8 mouse cellular contexts compared by ENCODE assay signal in genomic region chr13:23575864-23576313, GRCm38 (mm10). TPM values are rescaled to one million over a fixed set of nuclear protein-coding genes. Genes with fewer than 3 reads are reported as not detected.
A peak's percentile ranks its signal among the peaks of the same experiment; 100 is the strongest.
DNase-seq lines count a peak whose midpoint lies in the region; ATAC-seq lines count a peak whose summit lies in the region.
"Not testable (repeated sequence)": the region's sequence is repeated elsewhere in the genome, so short reads cannot be mapped to it uniquely, and the experiment has no call there.

No protein-coding gene starts in this region.

- H3K36me3 ChIP-seq in ES-E14 (ENCODE audit: control insufficient read depth, insufficient read depth, low read length, poor library complexity, severe bottlenecking); embryonic facial prominence, embryonic 12.5 days; hindbrain, embryonic 16.5 days (ENCODE audit: control insufficient read depth, insufficient read depth, low read length); limb, embryonic 12.5 days; lung, embryonic 16.5 days (ENCODE audit: control insufficient read depth, insufficient read depth, low read length); neural tube, embryonic 13.5 days: not testable (repeated sequence)

- WGBS in embryonic facial prominence, embryonic 12.5 days, result 0% methylated on average over 8 of the region's 40 CpGs
- 1% methylated on average over 8 of the region's 40 CpGs for WGBS in hindbrain, embryonic 16.5 days
- WGBS in limb, embryonic 12.5 days, result under 1% methylated on average over 12 of the region's 40 CpGs
- 1% methylated on average over 8 of the region's 40 CpGs for WGBS in lung, embryonic 16.5 days
- WGBS in neural tube, embryonic 13.5 days, result under 1% methylated on average over 14 of the region's 40 CpGs

- H3K4me1 ChIP-seq in ES-E14 (ENCODE audit: control insufficient read depth in 2 of 2, insufficient read depth in 2 of 2, low read length in 2 of 2, poor library complexity in 1 of 2); lung, embryonic 16.5 days (replicated peaks; ENCODE audit: control insufficient read depth, insufficient read depth, low read length): not testable (repeated sequence)
- peaks cover 15% of the 10 kb centered on the region; the same call in 1 of the 2 replicates for H3K4me1 ChIP-seq in embryonic facial prominence, embryonic 12.5 days
- H3K4me1 ChIP-seq in hindbrain, embryonic 16.5 days (ENCODE audit: control insufficient read depth, insufficient read depth, low read depth, low read length), result peaks cover 21% of the 10 kb centered on the region
- peaks cover 14% of the 10 kb centered on the region for H3K4me1 ChIP-seq in limb, embryonic 12.5 days (replicated peaks)
- H3K4me1 ChIP-seq in neural tube, embryonic 13.5 days (replicated peaks), result peaks cover 39% of the 10 kb centered on the region

- in situ Hi-C loops in ES-E14 (cut with MboI; ENCODE audit: low sequenced_read_pairs in 2 of 2, unreplicated experiment in 2 of 2), result not testable (repeated sequence)

- peak overlapping the region; percentile 75 for H3K4me2 ChIP-seq in embryonic facial prominence, embryonic 12.5 days (replicated peaks)
- H3K4me2 ChIP-seq in hindbrain, embryonic 16.5 days (ENCODE audit: low read length), result peak overlapping the region; percentile 71
- H3K4me2 ChIP-seq in limb, embryonic 12.5 days, result peak overlapping the region; percentile 73
- peak overlapping the region; percentile 72 for H3K4me2 ChIP-seq in lung, embryonic 16.5 days (ENCODE audit: low read depth, low read length)
- peak overlapping the region; percentile 81 for H3K4me2 ChIP-seq in neural tube, embryonic 13.5 days

- peak overlapping the region; percentile 81 for H3K9ac ChIP-seq in ES-E14 (ENCODE audit: insufficient read depth, low read depth, low read length, poor library complexity, severe bottlenecking)
- H3K9ac ChIP-seq in embryonic facial prominence, embryonic 12.5 days, result peak overlapping the region; percentile 60
- peak overlapping the region; percentile 59 for H3K9ac ChIP-seq in hindbrain, embryonic 16.5 days (ENCODE audit: low read depth, low read length)
- H3K9ac ChIP-seq in limb, embryonic 12.5 days (replicated peaks), result peak overlapping the region; percentile 80
- peak overlapping the region; percentile 75 for H3K9ac ChIP-seq in lung, embryonic 16.5 days (ENCODE audit: low read length)
- H3K9ac ChIP-seq in neural tube, embryonic 13.5 days, result peak overlapping the region; percentile 78

- H3K27me3 ChIP-seq in embryonic facial prominence, embryonic 12.5 days; hindbrain, embryonic 16.5 days (replicated peaks; ENCODE audit: control insufficient read depth, insufficient read depth, low read length); limb, embryonic 12.5 days; lung, embryonic 16.5 days (ENCODE audit: control insufficient read depth, insufficient read depth, low read depth, low read length); neural tube, embryonic 13.5 days: not testable (repeated sequence)

- peak overlapping the region; percentile 80 for H3K27ac ChIP-seq in ES-E14 (ENCODE audit: insufficient read depth, low read depth, low read length, poor library complexity, severe bottlenecking)
- peak overlapping the region; percentile 89 for H3K27ac ChIP-seq in embryonic facial prominence, embryonic 12.5 days
- H3K27ac ChIP-seq in hindbrain, embryonic 16.5 days (ENCODE audit: low read depth, low read length), result peak overlapping the region; percentile 71
- peak overlapping the region; percentile 94 for H3K27ac ChIP-seq in limb, embryonic 12.5 days
- peak overlapping the region; percentile 80 for H3K27ac ChIP-seq in lung, embryonic 16.5 days (ENCODE audit: low read length)
- H3K27ac ChIP-seq in neural tube, embryonic 13.5 days (replicated peaks), result peak overlapping the region; percentile 81

- H3K9me3 ChIP-seq in ES-E14 (ENCODE audit: control insufficient read depth, insufficient read depth, low read depth, low read length); embryonic facial prominence, embryonic 12.5 days; hindbrain, embryonic 16.5 days (ENCODE audit: control insufficient read depth, low read length); limb, embryonic 12.5 days; lung, embryonic 16.5 days (ENCODE audit: control insufficient read depth, low read length); neural tube, embryonic 13.5 days: not testable (repeated sequence)

- peak overlapping the region; percentile 70 to 74 for H3K4me3 ChIP-seq in ES-E14 (ENCODE audit: insufficient read depth in 1 of 2, low read depth in 1 of 2, low read length in 2 of 2, poor library complexity in 1 of 2, severe bottlenecking in 1 of 2)
- peak overlapping the region; percentile 51 for H3K4me3 ChIP-seq in embryonic facial prominence, embryonic 12.5 days
- peak overlapping the region; percentile 42 for H3K4me3 ChIP-seq in hindbrain, embryonic 16.5 days (ENCODE audit: low read length)
- peak overlapping the region; percentile 49 for H3K4me3 ChIP-seq in limb, embryonic 12.5 days (replicated peaks)
- peak overlapping the region; percentile 58 for H3K4me3 ChIP-seq in lung, embryonic 16.5 days (ENCODE audit: low read length)
- peak overlapping the region; percentile 42 for H3K4me3 ChIP-seq in neural tube, embryonic 13.5 days

- not testable (repeated sequence) for ATAC-seq in embryonic facial prominence, embryonic 12.5 days (ENCODE audit: insufficient number of reproducible peaks, insufficient read depth, low FRiP score, low TSS enrichment); hindbrain, embryonic 16.5 days; limb, embryonic 12.5 days (ENCODE audit: insufficient number of reproducible peaks, insufficient read depth, low FRiP score, low TSS enrichment, low read depth); lung, embryonic 16.5 days (ENCODE audit: low read depth); neural tube, embryonic 13.5 days (ENCODE audit: low read depth)

- not testable (repeated sequence) for DNase-seq in ES-E14 (ENCODE audit: low read depth, low spot score)
- peak; percentile 90 for DNase-seq in heart, adult 11 months
- peak; percentile 35 for DNase-seq in thymus, postnatal 0 days (ENCODE audit: low spot score)

RNA-seq across cellular contexts. Expression of gene Hist1h3d, which starts 0.3 kb away (rescaled TPM):
- 80.2 and 103 TPM in 2 replicates for total RNA-seq in ES-E14 (2012; rRNA removed)
- 5.5 and 7.0 TPM in 2 replicates for polyA plus RNA-seq in embryonic facial prominence, embryonic 12.5 days (2016; fragmentation: Nextera tagmentation; extraction: Ambion mirVana)
- polyA plus RNA-seq in hindbrain, embryonic 16.5 days (2015; fragmentation: Nextera tagmentation; extraction: Ambion mirVana), result 0.85 and 1.3 TPM in 2 replicates
- 9.5 and 11.3 TPM in 2 replicates for polyA plus RNA-seq in limb, embryonic 12.5 days (2016; fragmentation: Nextera tagmentation; extraction: Ambion mirVana)
- 7.4 and 9.5 TPM in 2 replicates for polyA plus RNA-seq in lung, embryonic 16.5 days (2015; fragmentation: Nextera tagmentation; extraction: Ambion mirVana)
- 0.63 and 2.0 TPM in 2 replicates for polyA plus RNA-seq in neural tube, embryonic 13.5 days (2015; fragmentation: Nextera tagmentation; extraction: Ambion mirVana)
- polyA plus RNA-seq in thymus, postnatal 0 days (2015; fragmentation: Nextera tagmentation; extraction: Ambion mirVana), result 9.4 and 13.3 TPM in 2 replicates

RNA-seq across cellular contexts. Expression of gene Hist1h2ad, which starts 1.7 kb away (rescaled TPM):
- total RNA-seq in ES-E14 (2012; rRNA removed), result 1,000 and 1,148 TPM in 2 replicates
- 2.0 and 3.6 TPM in 2 replicates for polyA plus RNA-seq in embryonic facial prominence, embryonic 12.5 days (2016; fragmentation: Nextera tagmentation; extraction: Ambion mirVana)
- 0.57 and 1.3 TPM in 2 replicates for polyA plus RNA-seq in hindbrain, embryonic 16.5 days (2015; fragmentation: Nextera tagmentation; extraction: Ambion mirVana)
- 1.9 and 2.7 TPM in 2 replicates for polyA plus RNA-seq in limb, embryonic 12.5 days (2016; fragmentation: Nextera tagmentation; extraction: Ambion mirVana)
- 2.9 and 3.4 TPM in 2 replicates for polyA plus RNA-seq in lung, embryonic 16.5 days (2015; fragmentation: Nextera tagmentation; extraction: Ambion mirVana)
- 1.2 and 1.3 TPM in 2 replicates for polyA plus RNA-seq in neural tube, embryonic 13.5 days (2015; fragmentation: Nextera tagmentation; extraction: Ambion mirVana)
- polyA plus RNA-seq in thymus, postnatal 0 days (2015; fragmentation: Nextera tagmentation; extraction: Ambion mirVana), result 7.2 and 11.3 TPM in 2 replicates

RNA-seq across cellular contexts. Expression of gene Hist1h2bf, which starts 1.9 kb away (rescaled TPM):
- total RNA-seq in ES-E14 (2012; rRNA removed), result 677 and 970 TPM in 2 replicates
- 10.7 and 11.9 TPM in 2 replicates for polyA plus RNA-seq in embryonic facial prominence, embryonic 12.5 days (2016; fragmentation: Nextera tagmentation; extraction: Ambion mirVana)
- polyA plus RNA-seq in hindbrain, embryonic 16.5 days (2015; fragmentation: Nextera tagmentation; extraction: Ambion mirVana), result 0.44 and 0.67 TPM in 2 replicates
- polyA plus RNA-seq in limb, embryonic 12.5 days (2016; fragmentation: Nextera tagmentation; extraction: Ambion mirVana), result 12.5 and 21.2 TPM in 2 replicates
- polyA plus RNA-seq in lung, embryonic 16.5 days (2015; fragmentation: Nextera tagmentation; extraction: Ambion mirVana), result 4.8 and 6.8 TPM in 2 replicates
- 0.81 and 1.6 TPM in 2 replicates for polyA plus RNA-seq in neural tube, embryonic 13.5 days (2015; fragmentation: Nextera tagmentation; extraction: Ambion mirVana)
- 22.7 and 39.0 TPM in 2 replicates for polyA plus RNA-seq in thymus, postnatal 0 days (2015; fragmentation: Nextera tagmentation; extraction: Ambion mirVana)

RNA-seq across cellular contexts. Expression of gene Hist1h2bg, which starts 4.7 kb away (rescaled TPM):
- total RNA-seq in ES-E14 (2012; rRNA removed), result 1,383 and 2,074 TPM in 2 replicates
- 11.4 and 15.7 TPM in 2 replicates for polyA plus RNA-seq in embryonic facial prominence, embryonic 12.5 days (2016; fragmentation: Nextera tagmentation; extraction: Ambion mirVana)
- polyA plus RNA-seq in hindbrain, embryonic 16.5 days (2015; fragmentation: Nextera tagmentation; extraction: Ambion mirVana), result 0.79 and 1.4 TPM in 2 replicates
- 16.5 and 25.4 TPM in 2 replicates for polyA plus RNA-seq in limb, embryonic 12.5 days (2016; fragmentation: Nextera tagmentation; extraction: Ambion mirVana)
- 13.6 and 15.8 TPM in 2 replicates for polyA plus RNA-seq in lung, embryonic 16.5 days (2015; fragmentation: Nextera tagmentation; extraction: Ambion mirVana)
- polyA plus RNA-seq in neural tube, embryonic 13.5 days (2015; fragmentation: Nextera tagmentation; extraction: Ambion mirVana), result 2.2 and 3.5 TPM in 2 replicates
- polyA plus RNA-seq in thymus, postnatal 0 days (2015; fragmentation: Nextera tagmentation; extraction: Ambion mirVana), result 32.3 and 46.0 TPM in 2 replicates

RNA-seq across cellular contexts. Expression of gene Hist1h2ae, which starts 4.9 kb away (rescaled TPM):
- 587 and 755 TPM in 2 replicates for total RNA-seq in ES-E14 (2012; rRNA removed)
- 139 and 153 TPM in 2 replicates for polyA plus RNA-seq in embryonic facial prominence, embryonic 12.5 days (2016; fragmentation: Nextera tagmentation; extraction: Ambion mirVana)
- polyA plus RNA-seq in hindbrain, embryonic 16.5 days (2015; fragmentation: Nextera tagmentation; extraction: Ambion mirVana), result 9.4 and 14.5 TPM in 2 replicates
- polyA plus RNA-seq in limb, embryonic 12.5 days (2016; fragmentation: Nextera tagmentation; extraction: Ambion mirVana), result 153 and 213 TPM in 2 replicates
- polyA plus RNA-seq in lung, embryonic 16.5 days (2015; fragmentation: Nextera tagmentation; extraction: Ambion mirVana), result 71.9 and 83.6 TPM in 2 replicates
- 12.3 and 18.7 TPM in 2 replicates for polyA plus RNA-seq in neural tube, embryonic 13.5 days (2015; fragmentation: Nextera tagmentation; extraction: Ambion mirVana)
- 198 and 214 TPM in 2 replicates for polyA plus RNA-seq in thymus, postnatal 0 days (2015; fragmentation: Nextera tagmentation; extraction: Ambion mirVana)
